ENCODE assay signal across 8 mouse cellular contexts in the genomic region with DNA sequence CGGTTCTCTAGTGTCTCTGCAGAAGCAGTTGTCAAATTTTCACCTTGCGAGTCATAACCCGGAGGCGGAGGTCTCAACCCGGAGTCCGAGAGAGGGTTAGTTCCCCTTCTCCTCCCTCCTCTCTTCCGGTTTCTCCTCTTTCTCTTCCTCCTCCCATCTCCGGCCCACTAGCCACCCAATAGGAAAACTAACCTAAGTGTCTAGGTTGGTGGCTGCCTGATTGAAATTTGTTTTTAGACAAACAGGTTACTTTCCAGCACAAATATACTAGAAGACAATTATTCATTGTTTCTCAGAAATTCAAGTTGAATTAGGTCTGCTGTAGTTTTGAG. TPM values are rescaled to one million over a fixed set of nuclear protein-coding genes. Genes with fewer than 3 reads are reported as not detected.
DNase-seq lines count a peak whose midpoint lies in the region; ATAC-seq and TF ChIP-seq lines count a peak whose summit lies in the region.

No protein-coding gene starts in this region.

- peak overlapping the region; percentile 92 for H3K4me2 ChIP-seq in heart, embryonic 12.5 days

- no peak for ATAC-seq in heart, embryonic 12.5 days (ENCODE audit: insufficient number of reproducible peaks, low FRiP score)
- 0 out of 2 replicates have a peak, but pooled peaks have one; percentile 14 for ATAC-seq in megakaryocyte progenitor cell, adult 5-6 weeks (replicated peaks; ENCODE audit: poor library complexity)

- peaks cover 7% of the 10 kb centered on the region; the same call in 1 of the 2 replicates for H3K4me1 ChIP-seq in heart, embryonic 12.5 days (replicated peaks)
- no peaks in the 10 kb centered on the region for H3K4me1 ChIP-seq in ES-E14 (ENCODE audit: control insufficient read depth in 2 of 2, insufficient read depth in 2 of 2, low read length in 2 of 2, poor library complexity in 1 of 2)
- peaks cover 7% of the 10 kb centered on the region for H3K4me1 ChIP-seq in hindbrain, embryonic 10.5 days (replicated peaks)

- no peaks in the 10 kb centered on the region for H3K9me3 ChIP-seq in heart, embryonic 12.5 days (replicated peaks)
- H3K9me3 ChIP-seq in ES-E14 (ENCODE audit: control insufficient read depth, insufficient read depth, low read depth, low read length), result no peaks in the 10 kb centered on the region
- H3K9me3 ChIP-seq in hindbrain, embryonic 10.5 days, result no peaks in the 10 kb centered on the region

- no peaks in the 10 kb centered on the region for H3K27me3 ChIP-seq in heart, embryonic 12.5 days (replicated peaks)
- no peaks in the 10 kb centered on the region for H3K27me3 ChIP-seq in hindbrain, embryonic 10.5 days (ENCODE audit: insufficient read depth, poor library complexity, severe bottlenecking)

- no peak for DNase-seq in heart, adult 11 months
- DNase-seq in ES-E14 (ENCODE audit: low read depth, low spot score), result no peak
- no peak for DNase-seq in hindbrain, embryonic 10.5 days (ENCODE audit: low spot score)
- no peak for DNase-seq in testis, postnatal 10 days (ENCODE audit: low spot score)
- no peak for DNase-seq in adrenal gland, adult 8-10 months
- DNase-seq in right cerebral cortex, postnatal 10 days (ENCODE audit: low spot score in 2 of 2), result no peak

- H3K36me3 ChIP-seq in heart, embryonic 12.5 days, result no peaks in the 10 kb centered on the region
- no peaks in the 10 kb centered on the region for H3K36me3 ChIP-seq in ES-E14 (ENCODE audit: control insufficient read depth, insufficient read depth, low read length, poor library complexity, severe bottlenecking)
- H3K36me3 ChIP-seq in hindbrain, embryonic 10.5 days, result no peaks in the 10 kb centered on the region

- H3K9ac ChIP-seq in heart, embryonic 12.5 days, result 0 out of 2 replicates have a peak overlapping the region, but pooled peaks have one; percentile 22
- H3K9ac ChIP-seq in ES-E14 (ENCODE audit: insufficient read depth, low read depth, low read length, poor library complexity, severe bottlenecking), result no peak overlapping the region

- 2% methylated on average over 8 of the region's 8 CpGs for WGBS in heart, embryonic 12.5 days
- WGBS in hindbrain, embryonic 10.5 days, result 4% methylated on average over 8 of the region's 8 CpGs

- peak overlapping the region; percentile 51 for H3K4me3 ChIP-seq in heart, embryonic 12.5 days
- peak overlapping the region; percentile 5 to 41; a peak in 2 of 4 replicates for H3K4me3 ChIP-seq in ES-E14 (ENCODE audit: insufficient read depth in 1 of 2, low read depth in 1 of 2, low read length in 2 of 2, poor library complexity in 1 of 2, severe bottlenecking in 1 of 2)
- H3K4me3 ChIP-seq in hindbrain, embryonic 10.5 days, result peak overlapping the region; percentile 55

- in situ Hi-C loops in ES-E14 (cut with MboI; ENCODE audit: low sequenced_read_pairs in 2 of 2, unreplicated experiment in 2 of 2), result no loop called here

- no peak overlapping the region for H3K27ac ChIP-seq in heart, embryonic 12.5 days (ENCODE audit: poor library complexity, severe bottlenecking)
- no peak overlapping the region for H3K27ac ChIP-seq in ES-E14 (ENCODE audit: insufficient read depth, low read depth, low read length, poor library complexity, severe bottlenecking)
- H3K27ac ChIP-seq in hindbrain, embryonic 10.5 days, result no peak overlapping the region

TF ChIP-seq in ES-E14, 5 proteins besides CTCF, POLR2A, EP300 and RAD21:
- no peak for TF ChIP-seq HCFC1 (IDR thresholded peaks at IDR 0.05; ENCODE audit: borderline replicate concordance, insufficient read depth, low read length)
- TF ChIP-seq ZNF384 (IDR thresholded peaks at IDR 0.05; ENCODE audit: low read depth, low read length), result no peak
- no peak for TF ChIP-seq ZC3H11A (IDR thresholded peaks at IDR 0.05; ENCODE audit: borderline replicate concordance, low read depth, low read length)
- TF ChIP-seq MAFK (IDR thresholded peaks at IDR 0.05; ENCODE audit: insufficient read depth, low read depth, low read length), result no peak
- no peak for TF ChIP-seq CHD2 (IDR thresholded peaks at IDR 0.05; ENCODE audit: low read depth, low read length)

RNA-seq across cellular contexts. Expression of gene Dydc1, which starts 0.2 kb away (rescaled TPM):
- polyA plus RNA-seq in heart, embryonic 12.5 days (2016; fragmentation: Nextera tagmentation; extraction: Ambion mirVana), result not detected in 2 replicates
- total RNA-seq in ES-E14 (2012; rRNA removed), result not detected in 2 replicates
- polyA plus RNA-seq in hindbrain, embryonic 10.5 days (2016; fragmentation: Nextera tagmentation; extraction: Ambion mirVana), result not detected in 2 replicates
- not detected in 2 replicates for total RNA-seq in megakaryocyte progenitor cell, adult 5-6 weeks (2015)
- not detected in 2 replicates for total RNA-seq in megakaryocyte progenitor cell, adult 5-6 weeks (2017)
- under 1 TPM in 1 of 4 experiments, not detected in 3; 0.37 TPM for total RNA-seq in adrenal gland, adult 8-10 months (2022)

RNA-seq across cellular contexts. Expression of gene Dydc2, which starts 3.9 kb away (rescaled TPM):
- polyA plus RNA-seq in heart, embryonic 12.5 days (2016; fragmentation: Nextera tagmentation; extraction: Ambion mirVana), result 0.29 TPM in 1 of 2 replicates, not detected in the other
- not detected in 2 replicates for total RNA-seq in ES-E14 (2012; rRNA removed)
- 0.47 and 0.64 TPM in 2 replicates for polyA plus RNA-seq in hindbrain, embryonic 10.5 days (2016; fragmentation: Nextera tagmentation; extraction: Ambion mirVana)
- total RNA-seq in megakaryocyte progenitor cell, adult 5-6 weeks (2015), result not detected in 2 replicates
- not detected in 2 replicates for total RNA-seq in megakaryocyte progenitor cell, adult 5-6 weeks (2017)
- 1 to 10 TPM in 3 of 4 experiments, under 1 TPM in 1; 0.93 to 2.4 (median 1.6) TPM for total RNA-seq in adrenal gland, adult 8-10 months (2022)

RNA-seq across cellular contexts. Expression of gene Mat1a, which starts 31.9 kb away (rescaled TPM):
- polyA plus RNA-seq in heart, embryonic 12.5 days (2016; fragmentation: Nextera tagmentation; extraction: Ambion mirVana), result 0.63 TPM in 2 replicates
- 0.11 and 0.54 TPM in 2 replicates for total RNA-seq in ES-E14 (2012; rRNA removed)
- not detected in 2 replicates for polyA plus RNA-seq in hindbrain, embryonic 10.5 days (2016; fragmentation: Nextera tagmentation; extraction: Ambion mirVana)
- total RNA-seq in megakaryocyte progenitor cell, adult 5-6 weeks (2015), result not detected in 2 replicates
- total RNA-seq in megakaryocyte progenitor cell, adult 5-6 weeks (2017), result not detected in 2 replicates
- 1 to 10 TPM in 1 of 4 experiments, under 1 TPM in 1, not detected in 2; 0.70 to 1.0 TPM for total RNA-seq in adrenal gland, adult 8-10 months (2022)

RNA-seq across cellular contexts. Expression of gene Sftpa1, which starts 58.7 kb away (rescaled TPM):
- 0.20 and 0.23 TPM in 2 replicates for polyA plus RNA-seq in heart, embryonic 12.5 days (2016; fragmentation: Nextera tagmentation; extraction: Ambion mirVana)
- total RNA-seq in ES-E14 (2012; rRNA removed), result not detected in 2 replicates
- not detected in 2 replicates for polyA plus RNA-seq in hindbrain, embryonic 10.5 days (2016; fragmentation: Nextera tagmentation; extraction: Ambion mirVana)
- total RNA-seq in megakaryocyte progenitor cell, adult 5-6 weeks (2015), result not detected in 2 replicates
- not detected in 2 replicates for total RNA-seq in megakaryocyte progenitor cell, adult 5-6 weeks (2017)
- total RNA-seq in adrenal gland, adult 8-10 months (2022), result 1 to 10 TPM in 1 of 4 experiments, under 1 TPM in 3; 0.18 to 1.0 (median 0.44) TPM

RNA-seq across cellular contexts. Expression of gene Fam213a, which starts 59.3 kb away (rescaled TPM):
- 58.7 and 59.1 TPM in 2 replicates for polyA plus RNA-seq in heart, embryonic 12.5 days (2016; fragmentation: Nextera tagmentation; extraction: Ambion mirVana)
- total RNA-seq in ES-E14 (2012; rRNA removed), result 13.6 and 16.7 TPM in 2 replicates
- polyA plus RNA-seq in hindbrain, embryonic 10.5 days (2016; fragmentation: Nextera tagmentation; extraction: Ambion mirVana), result 45.2 and 52.6 TPM in 2 replicates
- 10.8 and 20.4 TPM in 2 replicates for total RNA-seq in megakaryocyte progenitor cell, adult 5-6 weeks (2015)
- 8.7 and 15.3 TPM in 2 replicates for total RNA-seq in megakaryocyte progenitor cell, adult 5-6 weeks (2017)
- 10 to 100 TPM; 39.2 to 77.5 (median 71.6) TPM for total RNA-seq in adrenal gland, adult 8-10 months (2022)
